Mouse (Mus musculus) MEL (cell line): Measurements from ENCODE around the gene Tm9sf4.

Experiments
- BHLHE40 ChIP-seq: IDR thresholded peaks from 2 replicates; pipeline ENCODE4 v1.6.1; 2012; ENCODE audit warnings: low read depth, mild to moderate bottlenecking, inconsistent platforms, low read length, improper control_type of control experiment, borderline replicate concordance
- POLR2A ChIP-seq, 2 experiments: IDR thresholded peaks; 2 replicates each; pipeline ENCODE4 v1.6.1; 2011 to 2012; ENCODE audit warnings: low read length in 2 of 2, mild to moderate bottlenecking in 2 of 2, control low read depth in 1 of 2, improper control_type of control experiment in 1 of 2, low read depth in 1 of 2, moderate library complexity in 1 of 2; ENCODE audit not compliant: control insufficient read depth in 1 of 2, insufficient read depth in 1 of 2, poor library complexity in 1 of 2
- USF2 ChIP-seq, 2 experiments: IDR thresholded peaks; 2 replicates each; pipeline ENCODE4 v1.6.1; 2011 to 2012; ENCODE audit warnings: improper control_type of control experiment in 2 of 2, low read length in 2 of 2, borderline replicate concordance in 1 of 2, inconsistent platforms in 1 of 2, low read depth in 1 of 2, mild to moderate bottlenecking in 1 of 2; ENCODE audit not compliant: insufficient read depth in 1 of 2

DNA sequence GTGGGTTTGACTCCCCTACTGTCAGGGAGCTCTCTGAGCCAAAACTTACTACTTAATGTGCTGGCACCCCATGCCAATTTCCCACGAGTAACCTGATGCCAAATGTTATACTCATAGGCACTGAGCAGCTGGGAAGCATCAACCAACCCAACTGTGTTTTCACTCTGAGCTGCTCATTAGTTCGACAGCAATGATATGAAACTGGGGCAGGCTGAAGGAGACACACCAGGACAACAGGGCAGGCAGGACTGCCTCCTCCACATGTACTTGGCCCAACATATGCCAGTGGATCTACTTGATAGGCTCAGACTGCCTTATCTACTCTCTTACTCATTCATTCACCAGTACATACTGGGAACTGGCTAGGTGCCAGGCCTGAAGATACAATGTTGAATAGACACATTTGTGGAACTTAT lies 25.1 kb downstream of the Tm9sf4 start:
- TF ChIP-seq POLR2A (IDR thresholded peaks at IDR 0.05; ENCODE audit: control insufficient read depth in 1 of 2, insufficient read depth in 1 of 2, low read depth in 1 of 2, low read length in 2 of 2, poor library complexity in 1 of 2) (no peak), BHLHE40 (no peak), USF2 (IDR thresholded peaks at IDR 0.05; ENCODE audit: borderline replicate concordance in 1 of 2, insufficient read depth in 1 of 2, low read depth in 1 of 2, low read length in 2 of 2) (no peak)
